Mouse (Mus musculus) telencephalon, adult 2 months (tissue): Measurements from ENCODE around the gene Gmnn.

ENCODE experiments used
- DNase-seq: peaks from one replicate; pipeline ENCODE4 v3.0.0-alpha.2; 2011; ENCODE audit warnings: low read depth, low spot score

Gene Gmnn

GRCm38 (mm10) chr13:24761083-24761402 lies 680 bp downstream of the Gmnn start:
- no peak for DNase-seq

DNA sequence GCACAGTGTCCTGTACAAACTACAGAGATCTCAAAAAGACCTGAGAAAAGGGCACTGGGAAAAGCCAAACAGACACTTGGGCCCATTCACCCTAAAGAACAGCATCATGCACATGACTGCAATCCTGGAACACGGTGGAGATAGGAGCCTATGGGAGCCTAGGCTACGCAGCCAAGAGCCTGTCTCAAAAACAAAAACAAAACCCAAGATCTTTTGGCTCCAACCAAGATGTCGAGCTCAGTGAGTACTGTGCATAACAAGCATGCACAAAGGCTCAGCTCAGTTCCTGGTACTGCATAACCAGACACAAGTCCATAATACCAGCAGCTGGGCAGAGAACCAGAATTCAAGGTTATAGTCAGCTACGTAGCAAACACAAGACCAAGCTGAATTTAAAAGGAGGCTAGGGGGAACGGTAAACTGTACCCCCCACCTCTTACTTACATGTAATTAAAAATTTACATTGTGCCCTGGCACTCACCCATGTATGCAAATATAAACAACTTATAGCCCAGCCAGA lies 1.3 kb downstream of the Gmnn start:
- no peak for DNase-seq

- DNase-seq = no peak
Observed at GRCm38 (mm10) chr13:24759451-24759850, 2.3 kb downstream of the Gmnn start.

DNA sequence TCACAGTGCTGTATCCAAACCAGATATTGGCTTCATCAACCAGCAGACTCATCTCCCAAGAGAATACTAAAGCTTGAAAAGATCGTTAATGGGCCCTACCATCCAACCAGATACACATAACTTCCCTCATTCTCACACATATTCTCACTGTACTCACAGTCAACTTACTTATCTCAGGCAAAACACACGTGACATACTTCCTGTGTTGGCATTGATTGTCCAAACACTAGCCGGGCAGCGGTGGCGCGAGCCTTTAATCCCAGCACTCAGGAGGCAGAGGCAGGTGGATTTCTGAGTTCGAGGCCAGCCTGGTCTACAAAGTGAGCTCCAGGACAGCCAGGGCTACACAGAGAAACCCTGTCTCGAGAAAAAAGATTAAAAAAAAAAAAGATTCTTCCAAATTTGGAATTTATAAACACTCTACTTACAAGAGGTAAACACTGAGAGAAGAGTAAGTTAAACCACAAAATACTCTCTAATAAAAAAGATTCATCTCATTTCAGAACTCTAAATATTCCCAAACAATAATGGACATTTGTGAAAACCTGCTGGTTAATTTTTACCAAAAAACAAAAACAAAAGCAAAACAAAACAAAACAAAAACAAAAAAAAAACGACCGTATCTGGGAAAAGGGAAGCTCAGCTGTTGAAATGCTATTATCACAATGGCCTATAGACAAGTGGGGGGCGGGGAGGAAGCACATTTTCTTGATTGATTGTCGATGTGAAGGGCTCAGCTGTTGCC lies 3.7 kb downstream of the Gmnn start:
- no peak for DNase-seq

GRCm38 (mm10) chr13:24756756-24757155 lies 5.0 kb downstream of the Gmnn start:
- DNase-seq = no peak

GRCm38 (mm10) chr13:24751396-24751795 lies 10.3 kb downstream of the Gmnn start:
- peak; percentile 27 for DNase-seq

DNA sequence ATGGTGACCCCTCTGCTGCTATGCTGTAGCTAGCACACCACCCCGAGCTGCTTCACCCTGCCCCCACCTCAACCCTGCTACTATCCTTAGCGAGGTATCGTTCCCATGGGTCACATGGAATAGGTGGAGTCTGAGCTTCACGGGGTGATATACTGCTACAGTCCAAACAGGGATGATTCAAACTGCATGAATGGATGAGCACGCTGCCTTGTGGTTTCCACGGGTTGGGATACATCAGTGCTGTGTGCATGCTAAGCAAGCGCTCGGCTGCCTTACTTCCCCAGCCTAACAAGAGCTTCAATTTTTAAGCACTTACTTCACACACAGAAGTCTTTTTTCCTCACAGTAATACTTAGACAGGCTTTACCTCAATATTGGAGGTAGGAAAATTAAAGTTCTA lies 10.9 kb downstream of the Gmnn start:
- DNase-seq = no peak

GRCm38 (mm10) chr13:24747823-24748222 lies 13.9 kb downstream of the Gmnn start:
- no peak for DNase-seq

DNA sequence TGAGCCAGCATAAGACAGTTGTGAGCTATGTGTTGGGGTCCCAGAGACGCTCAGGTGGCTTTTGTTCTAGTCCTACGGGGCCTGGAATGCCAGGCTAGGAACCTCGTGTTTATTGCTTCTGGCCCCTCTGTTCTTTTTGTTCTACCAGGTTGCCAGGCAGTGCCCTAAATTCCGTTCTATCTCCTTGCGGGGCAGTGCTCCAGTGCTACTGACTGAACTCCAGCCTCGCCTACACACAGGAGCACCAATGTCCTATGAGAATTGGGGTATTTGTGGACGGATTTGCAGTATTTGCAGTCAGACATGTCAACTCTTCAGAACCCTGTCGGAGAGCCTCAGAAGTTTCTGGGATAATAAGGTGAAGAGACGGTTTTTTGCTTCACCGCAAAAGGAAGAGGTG lies 20.7 kb downstream of the Gmnn start, which contains the start of gene Armh2:
Gene Armh2 (plus strand): TSS at position 205 of the 400 bp plus-strand sequence.
- no peak for DNase-seq

GRCm38 (mm10) chr13:24735608-24736131 lies 26.1 kb downstream of the Gmnn start:
- no peak for DNase-seq

- no peak for DNase-seq
Observed at GRCm38 (mm10) chr13:24734502-24734901, 27.2 kb downstream of the Gmnn start.

- peak; percentile 22 for DNase-seq
Observed at GRCm38 (mm10) chr13:24729128-24729527, 32.6 kb downstream of the Gmnn start.

- no peak for DNase-seq
Observed at GRCm38 (mm10) chr13:24724395-24724759, 37.3 kb downstream of the Gmnn start.

DNA sequence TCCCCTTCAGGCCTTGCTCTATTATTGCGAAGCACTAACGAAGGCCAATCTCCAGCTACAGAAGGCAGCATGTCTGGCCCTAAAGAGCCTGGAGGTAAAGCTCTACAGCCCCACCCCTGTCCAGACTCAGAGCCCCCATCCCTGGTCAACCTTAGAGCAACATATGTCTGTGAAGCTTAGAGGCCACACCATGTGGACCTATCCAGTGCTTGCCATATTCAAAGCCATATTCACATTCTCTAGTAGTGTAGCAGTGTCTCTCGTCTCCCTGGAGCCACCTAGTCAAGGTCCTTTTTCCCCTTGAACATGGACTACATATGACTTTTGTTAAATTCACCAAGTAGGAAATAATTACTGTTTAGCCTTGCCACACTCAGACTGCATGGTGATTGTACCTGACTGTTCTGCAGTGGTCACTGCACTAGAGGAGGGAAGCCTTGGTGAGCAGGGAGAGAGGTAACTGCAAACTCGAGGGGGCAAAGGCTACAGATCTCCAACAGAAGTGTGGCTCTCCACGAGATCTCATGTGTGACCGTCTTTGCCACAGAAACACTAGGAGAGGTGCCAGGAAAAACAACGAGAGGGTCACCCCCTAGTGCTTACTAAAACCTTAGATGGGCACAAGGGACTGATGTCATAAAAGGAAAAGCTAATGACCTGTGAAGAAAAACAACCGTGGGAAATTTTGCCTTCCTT lies 37.9 kb downstream of the Gmnn start:
- DNase-seq = no peak

DNA sequence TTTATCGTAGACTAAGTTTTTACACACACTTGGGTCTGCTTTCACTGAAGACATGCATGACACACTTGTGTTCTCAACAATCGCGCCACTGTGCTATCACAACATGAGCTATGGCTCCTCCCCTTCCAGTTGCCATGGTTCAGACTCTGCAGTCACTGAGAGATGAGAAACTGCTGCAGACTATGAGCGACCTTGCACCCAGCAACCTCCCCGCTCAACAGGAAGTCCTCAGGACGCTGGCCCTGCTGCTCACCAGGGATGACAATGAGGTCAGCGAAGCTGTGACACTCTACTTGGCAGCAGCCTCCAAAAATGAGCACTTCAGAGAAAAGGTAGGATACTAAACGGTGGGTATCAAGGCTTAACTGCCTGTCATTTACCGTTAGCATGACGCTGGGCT lies 40.2 kb downstream of the Gmnn start:
- DNase-seq = no peak

GRCm38 (mm10) chr13:24717677-24718076 lies 44.0 kb downstream of the Gmnn start:
- no peak for DNase-seq

DNA sequence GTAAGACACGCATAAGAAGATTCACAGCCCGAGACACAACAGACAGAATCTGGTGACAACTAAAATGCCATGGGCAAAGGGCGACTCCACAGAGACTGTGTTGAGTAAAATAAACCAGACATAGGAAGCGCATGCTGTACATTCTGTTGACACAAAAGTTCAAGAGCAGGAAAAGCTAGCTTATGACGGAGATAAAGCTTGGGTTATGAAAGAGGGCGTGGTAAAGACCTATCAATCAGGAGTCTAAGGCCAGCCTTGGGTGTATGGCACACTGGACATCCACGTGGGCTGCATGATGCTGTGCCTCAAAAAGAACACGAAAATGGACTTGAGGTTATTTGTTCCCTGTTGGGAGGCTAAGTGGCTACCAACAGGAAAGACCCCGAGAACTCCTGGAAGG lies 45.3 kb downstream of the Gmnn start:
- no peak for DNase-seq

- no peak for DNase-seq
Observed at GRCm38 (mm10) chr13:24715601-24716000, 46.1 kb downstream of the Gmnn start.

- no peak for DNase-seq
Observed at GRCm38 (mm10) chr13:24714360-24714885, 47.3 kb downstream of the Gmnn start.

- DNase-seq = peak; percentile 62
Observed at GRCm38 (mm10) chr13:24713434-24714000, 48.2 kb downstream of the Gmnn start.

- no peak for DNase-seq
Observed at GRCm38 (mm10) chr13:24712581-24713130, 49.1 kb downstream of the Gmnn start.

GRCm38 (mm10) chr13:24710968-24711367 lies 50.8 kb downstream of the Gmnn start:
- no peak for DNase-seq
